Mouse (Mus musculus) intestine, embryonic 15.5 days (tissue): Measurements from ENCODE around the gene Mpv17. TPM values are rescaled to one million over a fixed set of nuclear protein-coding genes. Genes with fewer than 3 reads are reported as not detected.
A peak's percentile ranks its signal among the peaks of the same experiment; 100 is the strongest.

Experiments
- ATAC-seq: fragments of 200-750 bp; cut with Nextera tagmentation; 2 replicates; pipeline ENCODE4 v1.8.0; 2017; ENCODE audit warnings: moderate TSS enrichment, moderate library complexity
- H3K27ac ChIP-seq: fragments of 300-500 bp; sonication (generic); 2 replicates; pipeline ENCODE4 v1.5.1; 2015; ENCODE audit warnings: mild to moderate bottlenecking, inconsistent platforms
- H3K27me3 ChIP-seq: fragments of 300-500 bp; sonication (generic); replicated peaks from 2 replicates; pipeline ENCODE4 v1.6.1; 2015; ENCODE audit warnings: inconsistent platforms
- H3K36me3 ChIP-seq: fragments of 300-500 bp; sonication (generic); 2 replicates; pipeline ENCODE4 v1.6.1; 2015; ENCODE audit warnings: inconsistent platforms
- H3K4me1 ChIP-seq: fragments of 300-500 bp; sonication (generic); replicated peaks from 2 replicates; pipeline ENCODE4 v1.6.1; 2015; ENCODE audit warnings: inconsistent platforms
- H3K4me2 ChIP-seq: fragments of 300-500 bp; sonication (generic); replicated peaks from 2 replicates; pipeline ENCODE4 v1.6.1; 2015; ENCODE audit warnings: mild to moderate bottlenecking, inconsistent platforms
- H3K4me3 ChIP-seq: fragments of 300-500 bp; sonication (generic); replicated peaks from 2 replicates; pipeline ENCODE4 v1.5.1; 2015; ENCODE audit warnings: inconsistent platforms
- H3K9ac ChIP-seq: fragments of 300-500 bp; sonication (generic); 2 replicates; pipeline ENCODE4 v1.6.1; 2015; ENCODE audit warnings: inconsistent platforms
- H3K9me3 ChIP-seq: fragments of 300-500 bp; sonication (generic); 2 replicates; pipeline ENCODE4 v1.6.1; 2016; ENCODE audit warnings: inconsistent platforms
- WGBS: fragments of 180-500 bp; shearing (Covaris S2); methylation state at CpG from one replicate; pipeline ENCODE4 v1.1.7; 2015; 5-methylcytosine and 5-hydroxymethylcytosine counted together
- polyA plus RNA-seq: library from polyadenylated mRNA; unstranded; fragments of >200 nt; fragmentation: Nextera tagmentation; extraction: Ambion mirVana; gene quantifications from 2 replicates; pipeline ENCODE4 v1.2.1, GENCODE M21; 2015

Mpv17 gene
- polyA plus RNA-seq, 1 experiment from 2014 or later = 57.1 TPM

- Histone ChIP-seq H3K4me2 (peak overlapping the region; percentile 89), H3K27ac (no peak overlapping the region), H3K27me3 (peaks cover 95% of the 10 kb centered on the region), H3K4me3 (peak overlapping the region; percentile 44), H3K4me1 (peaks cover 31% of the 10 kb centered on the region), H3K36me3 (no peaks in the 10 kb centered on the region), H3K9me3 (no peaks in the 10 kb centered on the region), H3K9ac (peak overlapping the region; percentile 49)
- WGBS = 3% methylated on average over 51 of the region's 53 CpGs
- ATAC-seq = peak; percentile 2; the same call in 1 of the 2 replicates
Measured at GRCm38 (mm10) chr5:31092231-31092975, 61.6 kb downstream of the Mpv17 start.

Other genes starting within 250 kb of the Mpv17 start
- 449 and 476 TPM in 2 replicates for gene Ost4, start 246.5 kb downstream of the Mpv17 start, polyA plus RNA-seq
- gene Emilin1, start 240.8 kb downstream of the Mpv17 start, polyA plus RNA-seq = 183 and 190 TPM in 2 replicates
- gene Khk, start 232.8 kb downstream of the Mpv17 start, polyA plus RNA-seq = 23.3 and 26.9 TPM in 2 replicates
- gene Cgref1, start 208.7 kb downstream of the Mpv17 start, polyA plus RNA-seq = 36.1 and 42.8 TPM in 2 replicates
- gene Preb, start 193.9 kb downstream of the Mpv17 start, polyA plus RNA-seq = 166 and 192 TPM in 2 replicates
- gene Tcf23, start 185.6 kb downstream of the Mpv17 start, polyA plus RNA-seq = 2.2 and 2.3 TPM in 2 replicates
- gene Atraid, start 105.9 kb downstream of the Mpv17 start, polyA plus RNA-seq = 164 and 171 TPM in 2 replicates
- gene Slc5a6, start 105.3 kb downstream of the Mpv17 start, polyA plus RNA-seq = 12.8 and 15.1 TPM in 2 replicates
- 24.2 and 25.2 TPM in 2 replicates for gene Cad, start 99.5 kb downstream of the Mpv17 start, polyA plus RNA-seq
- not detected in 2 replicates for gene Dnajc5g, start 48.0 kb downstream of the Mpv17 start, polyA plus RNA-seq
- gene Slc30a3, start 46.0 kb downstream of the Mpv17 start, polyA plus RNA-seq = 0.26 and 0.34 TPM in 2 replicates
- not detected in 2 replicates for gene Trim54, start 37.5 kb downstream of the Mpv17 start, polyA plus RNA-seq
- gene Ucn, start 15.4 kb downstream of the Mpv17 start, polyA plus RNA-seq = not detected in 2 replicates
- 2.1 and 2.4 TPM in 2 replicates for gene Gm29609, start 25.7 kb upstream of the Mpv17 start, polyA plus RNA-seq
- 56.6 and 63.4 TPM in 2 replicates for gene Gtf3c2, start 25.9 kb upstream of the Mpv17 start, polyA plus RNA-seq
- 131 and 136 TPM in 2 replicates for gene Snx17, start 39.0 kb upstream of the Mpv17 start, polyA plus RNA-seq
- gene Eif2b4, start 39.2 kb upstream of the Mpv17 start, polyA plus RNA-seq = 58.0 and 67.3 TPM in 2 replicates
- 8.1 and 8.8 TPM in 2 replicates for gene Zfp513, start 48.1 kb upstream of the Mpv17 start, polyA plus RNA-seq
- 124 and 132 TPM in 2 replicates for gene Ppm1g, start 66.4 kb upstream of the Mpv17 start, polyA plus RNA-seq
- 133 and 136 TPM in 2 replicates for gene Nrbp1, start 86.6 kb upstream of the Mpv17 start, polyA plus RNA-seq
- 0.33 TPM in 1 of 2 replicates, not detected in the other for gene Gm9970, start 87.0 kb upstream of the Mpv17 start, polyA plus RNA-seq
- gene Krtcap3, start 97.4 kb upstream of the Mpv17 start, polyA plus RNA-seq = 66.8 and 70.0 TPM in 2 replicates
- 20.1 and 21.4 TPM in 2 replicates for gene Ift172, start 136.9 kb upstream of the Mpv17 start, polyA plus RNA-seq
- 27.9 and 29.6 TPM in 2 replicates for gene Fndc4, start 141.8 kb upstream of the Mpv17 start, polyA plus RNA-seq
- 0.52 and 0.54 TPM in 2 replicates for gene Gckr, start 143.2 kb upstream of the Mpv17 start, polyA plus RNA-seq